ENCODE assay signal across 15 mouse cellular contexts in genomic region chr4:97827115-97827514, GRCm38 (mm10). TPM values are rescaled to one million over a fixed set of nuclear protein-coding genes. Genes with fewer than 3 reads are reported as not detected.
A peak's percentile ranks its signal among the peaks of the same experiment; 100 is the strongest.
DNase-seq lines count a peak whose midpoint lies in the region; ATAC-seq lines count a peak whose summit lies in the region.
"Had no signal": no experiment of that assay in that cellular context is flagged by ENCODE, and none has a peak within 500 bp of the region (broad histone marks: within the 10 kb centered on the region; RNA-seq: fewer than 3 reads in every experiment).

No protein-coding gene starts in this region.

- H3K4me3 ChIP-seq in heart, embryonic 13.5 days = no peak overlapping the region
- no peak overlapping the region for H3K4me3 ChIP-seq in midbrain, embryonic 14.5 days (replicated peaks; ENCODE audit: low read depth, low read length)
- no peak overlapping the region for H3K4me3 ChIP-seq in midbrain, embryonic 11.5 days (ENCODE audit: low read depth, low read length)
- H3K4me3 ChIP-seq in forebrain, embryonic 14.5 days (ENCODE audit: low read depth, low read length) = no peak overlapping the region

- H3K9ac ChIP-seq in heart, embryonic 13.5 days = peak overlapping the region; percentile 37
- H3K9ac ChIP-seq in midbrain, embryonic 14.5 days (replicated peaks; ENCODE audit: low read length) = no peak overlapping the region
- H3K9ac ChIP-seq in midbrain, embryonic 11.5 days (ENCODE audit: low read length) = no peak overlapping the region
- H3K9ac ChIP-seq in forebrain, embryonic 14.5 days (ENCODE audit: low read length) = no peak overlapping the region

- peak overlapping the region; percentile 14; the same call in 1 of the 2 replicates for H3K4me2 ChIP-seq in heart, embryonic 13.5 days
- H3K4me2 ChIP-seq in midbrain, embryonic 14.5 days (ENCODE audit: low read length) = no peak overlapping the region
- no peak overlapping the region for H3K4me2 ChIP-seq in midbrain, embryonic 11.5 days
- H3K4me2 ChIP-seq in forebrain, embryonic 14.5 days (ENCODE audit: low read length) = no peak overlapping the region

- ATAC-seq in heart, embryonic 13.5 days (ENCODE audit: extremely low read depth, insufficient number of reproducible peaks, low FRiP score, low TSS enrichment) = no peak
- ATAC-seq in midbrain, embryonic 14.5 days (ENCODE audit: low FRiP score, low TSS enrichment) = 0 out of 2 replicates have a peak, but pooled peaks have one; percentile 21
- ATAC-seq in midbrain, embryonic 11.5 days (ENCODE audit: low FRiP score) = no peak
- ATAC-seq in forebrain, embryonic 14.5 days = no peak; the same call in 1 of the 2 replicates
- ATAC-seq in cerebellum, adult (ENCODE audit: insufficient number of reproducible peaks, low FRiP score, low TSS enrichment) = no peak
- ATAC-seq: lung, postnatal 0 days had no signal

- peaks cover 13% of the 10 kb centered on the region for H3K36me3 ChIP-seq in heart, embryonic 13.5 days
- no peaks in the 10 kb centered on the region for H3K36me3 ChIP-seq in midbrain, embryonic 14.5 days (ENCODE audit: control insufficient read depth, insufficient read depth, low read length)
- no peaks in the 10 kb centered on the region for H3K36me3 ChIP-seq in midbrain, embryonic 11.5 days (ENCODE audit: control insufficient read depth, insufficient read depth, low read length)
- H3K36me3 ChIP-seq in forebrain, embryonic 14.5 days (ENCODE audit: control insufficient read depth, insufficient read depth, low read length) = no peaks in the 10 kb centered on the region

- H3K27ac ChIP-seq in heart, embryonic 13.5 days (replicated peaks) = peak overlapping the region; percentile 87
- H3K27ac ChIP-seq in midbrain, embryonic 14.5 days (replicated peaks; ENCODE audit: low read depth, low read length) = no peak overlapping the region
- H3K27ac ChIP-seq in midbrain, embryonic 11.5 days (ENCODE audit: low read depth, low read length) = no peak overlapping the region
- H3K27ac ChIP-seq in forebrain, embryonic 14.5 days (ENCODE audit: low read depth, low read length) = no peak overlapping the region

- H3K27me3 ChIP-seq in heart, embryonic 13.5 days (replicated peaks) = no peaks in the 10 kb centered on the region
- H3K27me3 ChIP-seq in midbrain, embryonic 14.5 days (ENCODE audit: control insufficient read depth, insufficient read depth, low read length) = peaks cover 11% of the 10 kb centered on the region; the same call in 1 of the 2 replicates
- H3K27me3 ChIP-seq in midbrain, embryonic 11.5 days (ENCODE audit: control insufficient read depth, insufficient read depth, low read length) = peaks cover 10% of the 10 kb centered on the region; the same call in 1 of the 2 replicates
- no peaks in the 10 kb centered on the region for H3K27me3 ChIP-seq in forebrain, embryonic 14.5 days (replicated peaks; ENCODE audit: control insufficient read depth, insufficient read depth, low read length)

- intact Hi-C loops in heart, postnatal 25 days (cut with DNase I) = no loop called here

- peaks cover 89% of the 10 kb centered on the region for H3K4me1 ChIP-seq in heart, embryonic 13.5 days
- H3K4me1 ChIP-seq in midbrain, embryonic 14.5 days (ENCODE audit: control insufficient read depth, insufficient read depth, low read length) = peaks cover 28% of the 10 kb centered on the region
- H3K4me1 ChIP-seq in midbrain, embryonic 11.5 days (ENCODE audit: control insufficient read depth, insufficient read depth, low read length) = peaks cover 24% of the 10 kb centered on the region
- peaks cover 29% of the 10 kb centered on the region for H3K4me1 ChIP-seq in forebrain, embryonic 14.5 days (ENCODE audit: control insufficient read depth, insufficient read depth, low read length)

- 40% methylated on average over 6 of the region's 6 CpGs for WGBS in heart, embryonic 13.5 days
- 37% methylated on average over 6 of the region's 6 CpGs for WGBS in midbrain, embryonic 14.5 days
- 50% methylated on average over 6 of the region's 6 CpGs for WGBS in midbrain, embryonic 11.5 days
- WGBS in forebrain, embryonic 14.5 days = 9% methylated on average over 6 of the region's 6 CpGs

- no peaks in the 10 kb centered on the region for H3K9me3 ChIP-seq in heart, embryonic 13.5 days
- H3K9me3 ChIP-seq in midbrain, embryonic 14.5 days (ENCODE audit: control insufficient read depth, low read length) = 0 out of 2 replicates have a peak, but pooled peaks cover 4% of the 10 kb centered on the region
- no peaks in the 10 kb centered on the region for H3K9me3 ChIP-seq in midbrain, embryonic 11.5 days (ENCODE audit: control insufficient read depth, low read length)
- no peaks in the 10 kb centered on the region for H3K9me3 ChIP-seq in forebrain, embryonic 14.5 days (replicated peaks; ENCODE audit: control insufficient read depth, low read length)

- DNase-seq in heart, postnatal 25 days (ENCODE audit: low spot score) = no peak
- DNase-seq in midbrain, embryonic 14.5 days = no peak
- no peak for DNase-seq in midbrain, embryonic 11.5 days (ENCODE audit: low spot score, missing footprints)
- peak; percentile 27 for DNase-seq in forebrain, embryonic 14.5 days (ENCODE audit: low spot score)
- DNase-seq in retina, embryonic 14.5 days (ENCODE audit: low spot score) = peak; percentile 55
- no peak for DNase-seq in layer of hippocampus, adult 9-11 months
- DNase-seq: adrenal gland, postnatal 10 days; kidney, adult 18-20 months; right cerebral cortex, postnatal 4 days had no signal

RNA-seq across cellular contexts. Expression of gene E130114P18Rik, which starts 49.2 kb away (rescaled TPM):
- 0.48 and 0.55 TPM in 2 replicates for polyA plus RNA-seq in heart, embryonic 13.5 days (2015; fragmentation: Nextera tagmentation; extraction: Ambion mirVana)
- total RNA-seq in heart, postnatal 25 days (2021) = not detected
- polyA plus RNA-seq in midbrain, embryonic 14.5 days (2014; fragmentation: Nextera tagmentation; extraction: Ambion mirVana) = 22.4 and 23.6 TPM in 2 replicates
- 6.5 and 7.7 TPM in 2 replicates for polyA plus RNA-seq in midbrain, embryonic 11.5 days (2014; fragmentation: Nextera tagmentation; extraction: Ambion mirVana)
- 48.7 and 62.9 TPM in 2 replicates for polyA plus RNA-seq in forebrain, embryonic 14.5 days (2014; fragmentation: Nextera tagmentation; extraction: Ambion mirVana)
- total RNA-seq: hematopoietic stem cell, adult 5-6 weeks; monocyte, adult 5-6 weeks had no signal
- polyA plus RNA-seq: large intestine, adult 2 months had no signal

RNA-seq across cellular contexts. Expression of gene Nfia, which starts 54.6 kb away (rescaled TPM):
- polyA plus RNA-seq in heart, embryonic 13.5 days (2015; fragmentation: Nextera tagmentation; extraction: Ambion mirVana) = 31.1 and 32.3 TPM in 2 replicates
- total RNA-seq in heart, postnatal 25 days (2021) = 100 to 1,000 TPM; 134 to 149 TPM
- 30.1 and 37.2 TPM in 2 replicates for polyA plus RNA-seq in midbrain, embryonic 14.5 days (2014; fragmentation: Nextera tagmentation; extraction: Ambion mirVana)
- polyA plus RNA-seq in midbrain, embryonic 11.5 days (2014; fragmentation: Nextera tagmentation; extraction: Ambion mirVana) = 14.1 and 15.8 TPM in 2 replicates
- polyA plus RNA-seq in forebrain, embryonic 14.5 days (2014; fragmentation: Nextera tagmentation; extraction: Ambion mirVana) = 71.5 and 85.9 TPM in 2 replicates

Comparison
In these comparisons a context has a peak if more than half of its experiments do, and no peak if none do; other contexts are left out.
1. DNase-seq: peak in forebrain, embryonic 14.5 days (single experiment) and retina, embryonic 14.5 days (single experiment); none in heart, postnatal 25 days (single experiment), midbrain, embryonic 14.5 days (single experiment), midbrain, embryonic 11.5 days (single experiment) and layer of hippocampus, adult 9-11 months (single experiment).